Mouse (Mus musculus) induced T-regulatory cell, adult 2 months (primary cell): ENCODE measurements around the gene Olfr686.

Experiments
- DNase-seq: peaks from one replicate; pipeline ENCODE4 v3.0.0-alpha.2; 2012; ENCODE audit warnings: low read depth

Olfr686 gene

DNA sequence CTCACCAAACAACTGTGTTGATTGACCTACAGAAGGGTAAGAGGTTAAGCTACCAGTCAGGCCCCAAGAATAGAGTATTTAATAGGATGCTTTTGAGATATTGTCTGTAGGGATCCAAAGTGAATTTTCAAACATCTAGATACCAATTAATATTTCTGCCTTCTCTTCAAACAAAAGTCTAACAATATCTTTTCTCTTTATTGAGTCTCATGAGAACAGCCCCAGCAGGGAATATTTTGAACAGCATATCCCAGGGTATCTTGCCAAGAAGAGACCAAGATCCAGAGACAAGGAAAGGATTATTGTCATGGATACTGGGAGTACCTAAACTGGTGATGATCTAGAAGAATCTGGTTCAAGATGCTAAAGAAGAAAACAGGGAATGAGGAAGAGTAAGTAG, at the start of gene Olfr686:
Gene Olfr686, minus strand, starts transcription at position 101 of the 400 bp plus-strand sequence.
- DNase-seq: no peak

- peak; percentile 19 for DNase-seq
Observed at GRCm38 (mm10) chr7:105256656-105257055, 49.4 kb upstream of the Olfr686 start.

GRCm38 (mm10) chr7:105248197-105248596, 40.9 kb upstream of the Olfr686 start:
- no peak for DNase-seq

GRCm38 (mm10) chr7:105247671-105248070, 40.4 kb upstream of the Olfr686 start:
- DNase-seq: no peak

DNA sequence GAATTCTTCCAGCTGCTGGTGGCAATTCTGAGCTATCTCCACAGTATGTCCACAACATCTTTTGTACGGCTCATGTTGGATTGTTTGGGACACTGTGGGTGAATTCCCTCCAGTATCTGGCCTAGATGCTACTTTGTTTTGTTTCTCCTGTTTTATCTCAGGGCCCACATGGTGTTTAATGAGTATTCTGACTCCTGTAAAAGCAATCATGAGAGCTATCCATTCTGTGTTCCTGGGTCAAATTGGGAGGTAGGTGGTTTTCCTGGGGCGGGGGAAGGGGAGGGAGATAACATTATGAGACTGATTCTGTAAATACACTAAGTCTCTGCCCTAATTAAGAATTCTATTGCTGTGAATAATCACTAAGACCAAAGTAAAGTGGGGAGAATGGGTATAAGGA, 22.1 kb upstream of the Olfr686 start:
- no peak for DNase-seq

DNA sequence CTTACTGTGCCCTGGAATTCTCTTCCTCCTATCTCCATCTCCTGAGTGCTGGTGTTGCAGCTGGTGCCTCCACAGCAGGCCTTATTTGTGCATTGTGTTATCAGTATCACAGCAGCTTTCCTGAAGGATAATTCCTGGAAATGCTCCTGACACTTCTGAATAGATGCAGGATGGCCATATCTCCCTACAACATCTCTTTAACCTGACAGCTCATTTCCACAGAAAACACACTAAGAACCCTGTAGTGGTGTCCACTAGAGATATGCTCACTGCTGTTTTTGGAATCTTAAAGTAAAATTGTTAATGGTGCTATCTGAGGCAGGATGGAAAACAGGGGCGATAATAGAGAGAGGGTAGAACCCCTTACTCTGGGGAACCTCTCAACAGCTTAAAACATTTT, 20.9 kb upstream of the Olfr686 start:
- no peak for DNase-seq

DNA sequence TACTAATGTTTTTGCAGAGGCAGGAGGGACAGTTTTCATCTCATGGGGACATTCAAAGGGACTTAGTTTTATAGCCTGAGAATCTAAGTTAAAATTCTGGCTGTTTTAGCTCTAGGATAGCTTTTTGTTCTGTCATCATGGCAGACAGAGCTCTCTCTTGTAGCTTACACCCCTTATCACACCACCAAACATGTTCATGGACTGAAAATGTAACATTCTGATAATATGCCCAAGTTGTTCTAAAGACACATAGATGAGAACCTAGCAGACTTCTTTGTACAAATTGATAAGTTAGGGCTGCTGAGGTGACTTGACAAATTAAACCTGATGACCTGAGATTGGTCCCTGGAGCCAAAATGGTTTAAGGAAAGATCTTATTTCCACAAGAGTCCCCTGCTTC, 19.4 kb upstream of the Olfr686 start:
- DNase-seq: no peak

- DNase-seq: no peak
Observed at GRCm38 (mm10) chr7:105226072-105226471, 18.8 kb upstream of the Olfr686 start.

DNA sequence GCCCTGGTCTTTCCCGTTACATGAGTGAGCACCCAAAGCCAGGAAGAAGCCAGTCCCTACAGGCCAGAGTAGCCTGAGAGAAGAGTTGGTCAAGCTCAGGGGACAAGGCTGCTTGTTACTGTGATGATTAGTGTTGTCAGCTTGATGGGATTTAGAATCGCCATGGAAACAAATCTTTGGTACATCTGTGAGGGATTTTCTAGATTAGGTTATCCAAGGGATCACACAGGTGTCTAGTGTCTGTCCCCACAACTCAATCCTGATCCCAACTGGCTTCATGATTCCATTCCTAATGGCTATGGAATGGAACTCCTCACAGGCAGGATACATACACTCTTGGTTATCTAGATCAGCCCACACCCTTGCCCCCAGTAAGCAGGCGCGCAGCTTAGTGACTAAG, 11.0 kb upstream of the Olfr686 start:
- DNase-seq: no peak

GRCm38 (mm10) chr7:105214761-105215160, 7.5 kb upstream of the Olfr686 start:
- no peak for DNase-seq

DNA sequence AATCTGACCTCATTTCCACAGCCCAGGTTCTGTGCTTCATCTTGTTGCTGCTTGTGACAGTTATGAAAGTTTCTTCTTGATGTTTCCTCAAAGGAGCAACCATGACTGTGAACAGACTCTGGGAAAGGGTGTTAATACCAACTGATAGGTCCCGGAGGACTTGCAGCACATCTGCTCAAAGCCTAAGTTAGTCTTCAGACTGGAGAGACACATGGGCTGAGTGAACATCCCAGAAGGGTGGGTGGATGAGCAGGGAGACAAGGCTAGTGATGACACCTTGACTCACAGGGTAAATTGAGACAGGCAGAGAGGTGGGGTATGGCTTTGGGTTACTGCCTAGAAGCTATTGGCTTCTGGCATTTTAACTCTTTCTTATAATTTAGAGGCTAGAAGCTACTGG, 21.4 kb downstream of the Olfr686 start, which contains the start of gene Olfr685:
Gene Olfr685, minus strand, starts transcription at position 101 of the 400 bp plus-strand sequence.
- no peak for DNase-seq

- DNase-seq: no peak
Observed at GRCm38 (mm10) chr7:105170773-105171172, 36.5 kb downstream of the Olfr686 start.

DNA sequence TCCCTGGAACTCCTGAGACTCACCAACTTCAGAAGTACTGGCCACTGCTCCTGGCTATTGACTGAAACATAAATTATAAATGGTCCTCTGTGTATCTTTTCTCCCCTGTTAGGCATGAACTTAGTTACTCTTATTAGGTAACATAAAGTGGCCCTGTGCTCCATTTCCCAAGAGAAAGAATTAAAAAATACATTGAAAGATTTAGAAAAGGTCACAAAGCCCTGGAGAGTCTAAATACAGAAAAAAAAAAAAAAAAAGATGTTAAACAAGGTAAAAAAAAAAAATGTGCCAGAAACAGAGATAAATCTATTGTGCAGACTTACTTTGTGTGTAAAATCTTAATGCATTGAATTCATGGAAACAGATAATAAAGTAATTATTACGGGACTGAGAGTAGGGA, 43.7 kb downstream of the Olfr686 start, which contains the start of gene Olfr684:
Gene Olfr684, minus strand, starts transcription at position 101 of the 400 bp plus-strand sequence.
- DNase-seq: no peak
